Mouse (Mus musculus) erythroid progenitor cell, adult 5-6 weeks (primary cell): ENCODE results near the gene Smim1. TPM values are rescaled to one million over a fixed set of nuclear protein-coding genes. Genes with fewer than 3 reads are reported as not detected.

Experiments
- total RNA-seq, 2 experiments: library from RNA; stranded (forward) in 1 of 2; stranded (reverse) in 1 of 2; fragments of 150-400 nt in 1 of 2; fragments of 186-747, 209-891 nt in 1 of 2; gene quantifications; 2 replicates each; pipeline versions ENCODE4 v1.2.3 to v1.2.4; 2015 to 2017; ENCODE audit warnings: low replicate concordance in 2 of 2

Smim1 gene
- total RNA-seq, 2 experiments from 2014 or later, result 39.6 to 72.9 TPM

Other genes with a start within 250 kb of the Smim1 start
- 26.0 and 66.7 TPM in 2 replicates for gene A430005L14Rik, start 69.0 kb downstream of the Smim1 start, total RNA-seq (2015; ENCODE audit: low replicate concordance)
- gene A430005L14Rik, start 69.0 kb downstream of the Smim1 start, total RNA-seq (2017; ENCODE audit: low replicate concordance), result 17.5 and 39.3 TPM in 2 replicates
- 5.0 and 10.8 TPM in 2 replicates for gene Dffb, start 51.1 kb downstream of the Smim1 start, total RNA-seq (2015; ENCODE audit: low replicate concordance)
- 3.3 and 7.1 TPM in 2 replicates for gene Dffb, start 51.1 kb downstream of the Smim1 start, total RNA-seq (2017; ENCODE audit: low replicate concordance)
- gene Cep104, start 51.0 kb downstream of the Smim1 start, total RNA-seq (2015; ENCODE audit: low replicate concordance), result 5.0 and 7.9 TPM in 2 replicates
- gene Cep104, start 51.0 kb downstream of the Smim1 start, total RNA-seq (2017; ENCODE audit: low replicate concordance), result 11.6 and 13.8 TPM in 2 replicates
- gene Lrrc47, start 14.5 kb downstream of the Smim1 start, total RNA-seq (2015; ENCODE audit: low replicate concordance), result 11.5 and 13.8 TPM in 2 replicates
- 53.3 and 61.0 TPM in 2 replicates for gene Lrrc47, start 14.5 kb downstream of the Smim1 start, total RNA-seq (2017; ENCODE audit: low replicate concordance)
- gene Ccdc27, start 16.4 kb upstream of the Smim1 start, total RNA-seq (2015; ENCODE audit: low replicate concordance), result not detected in 2 replicates
- gene Ccdc27, start 16.4 kb upstream of the Smim1 start, total RNA-seq (2017; ENCODE audit: low replicate concordance), result not detected in 2 replicates
- gene Trp73, start 114.0 kb upstream of the Smim1 start, total RNA-seq (2015; ENCODE audit: low replicate concordance), result not detected in 2 replicates
- gene Trp73, start 114.0 kb upstream of the Smim1 start, total RNA-seq (2017; ENCODE audit: low replicate concordance), result not detected in 2 replicates
- 13.0 and 17.7 TPM in 2 replicates for gene Wrap73, start 116.1 kb upstream of the Smim1 start, total RNA-seq (2015; ENCODE audit: low replicate concordance)
- gene Wrap73, start 116.1 kb upstream of the Smim1 start, total RNA-seq (2017; ENCODE audit: low replicate concordance), result 3.2 and 9.4 TPM in 2 replicates
- 101 and 141 TPM in 2 replicates for gene Tprgl, start 134.4 kb upstream of the Smim1 start, total RNA-seq (2015; ENCODE audit: low replicate concordance)
- gene Tprgl, start 134.4 kb upstream of the Smim1 start, total RNA-seq (2017; ENCODE audit: low replicate concordance), result 113 and 126 TPM in 2 replicates
- gene Megf6, start 144.5 kb upstream of the Smim1 start, total RNA-seq (2015; ENCODE audit: low replicate concordance), result not detected in 2 replicates
- gene Megf6, start 144.5 kb upstream of the Smim1 start, total RNA-seq (2017; ENCODE audit: low replicate concordance), result not detected in 2 replicates